Mouse (Mus musculus): ENCODE results near the gene Ccdc86. TPM values are rescaled to one million over a fixed set of nuclear protein-coding genes. Genes with fewer than 3 reads are reported as not detected.

Ccdc86 gene
- polyA plus RNA-seq (2015; fragmentation: Nextera tagmentation; extraction: Ambion mirVana): 25.4 and 28.7 TPM in 2 replicates

DNA sequence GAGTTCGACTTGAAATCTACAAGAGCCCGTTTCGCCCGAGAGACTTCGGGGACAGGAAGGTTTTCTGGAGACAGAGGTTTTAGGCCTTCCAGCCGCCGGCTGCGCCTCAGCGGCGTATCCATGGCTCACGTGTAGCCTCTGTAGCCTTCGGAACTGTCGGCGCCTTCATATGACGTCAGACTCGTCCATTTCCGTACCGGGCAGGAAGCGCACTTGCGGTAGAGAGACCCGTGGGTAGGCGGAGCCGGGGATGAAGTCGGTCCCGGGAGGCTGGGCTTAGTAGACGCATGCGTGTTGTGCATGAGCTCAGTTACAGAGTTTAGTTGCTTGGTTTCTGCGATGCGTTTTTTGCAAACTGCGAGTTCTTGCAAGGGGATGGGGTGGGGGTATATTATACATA is at the start of gene Ccdc86:
TSS of gene Ccdc86 (minus strand) at position 155 of the 400 bp plus-strand sequence.
- Histone ChIP-seq H3K4me2 (peak within 1 kb of the TSS; percentile 95), H3K36me3 (peaks cover 16% of the 10 kb centered on the region), H3K4me3 (peak within 1 kb of the TSS; percentile 63), H3K4me1 (peaks cover 28% of the 10 kb centered on the region), H3K9ac (peak within 1 kb of the TSS; percentile 59), H3K27me3 (peaks cover 8% of the 10 kb centered on the region; the same call in 1 of the 2 replicates), H3K27ac (peak within 1 kb of the TSS; percentile 58), H3K9me3 (no peaks in the 10 kb centered on the region)
- under 1% methylated on average over 30 of the region's 30 CpGs for WGBS
- peak; percentile 92 for ATAC-seq (ENCODE audit: insufficient number of reproducible peaks, low FRiP score, low TSS enrichment, low read depth)

GRCm38 (mm10) chr19:10993150-10993549 is 44.1 kb upstream of the Ccdc86 start, which contains the start of gene Ms4a15:
TSS of gene Ms4a15 (minus strand) at chr19:10993250.
- Histone ChIP-seq H3K27me3 (peaks cover 4% of the 10 kb centered on the region; the same call in 1 of the 2 replicates), H3K4me2 (no peak within 1 kb of the TSS), H3K4me1 (no peaks in the 10 kb centered on the region), H3K27ac (no peak within 1 kb of the TSS), H3K9me3 (no peaks in the 10 kb centered on the region), H3K9ac (no peak within 1 kb of the TSS), H3K36me3 (no peaks in the 10 kb centered on the region), H3K4me3 (no peak within 1 kb of the TSS)
- ATAC-seq (ENCODE audit: insufficient number of reproducible peaks, low FRiP score, low TSS enrichment, low read depth): no peak
- 92% methylated on average over 7 of the region's 7 CpGs for WGBS

DNA sequence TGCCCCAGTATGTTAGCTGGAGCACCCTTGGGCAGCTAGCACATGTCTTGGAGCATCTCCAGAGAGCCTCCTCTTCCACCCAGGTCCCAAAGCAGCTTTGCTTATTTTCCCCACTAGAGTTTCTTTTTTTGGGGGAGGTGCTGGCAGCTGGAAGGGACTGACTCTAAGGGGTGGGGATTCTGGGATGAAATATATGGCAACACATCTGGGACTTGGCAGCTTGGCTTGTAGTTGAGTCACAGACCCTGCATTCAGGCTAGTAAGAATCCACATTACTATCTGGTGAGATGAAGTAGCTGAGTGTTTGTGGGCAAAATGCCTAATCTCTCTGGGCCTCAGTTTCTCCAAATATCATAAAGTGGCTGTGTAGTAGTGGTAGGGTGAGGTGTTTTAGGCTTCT is 42.8 kb upstream of the Ccdc86 start:
- H3K9me3 ChIP-seq: no peaks in the 10 kb centered on the region
- H3K4me2 ChIP-seq: no peak overlapping the region
- ATAC-seq (ENCODE audit: insufficient number of reproducible peaks, low FRiP score, low TSS enrichment, low read depth): no peak
- no peak overlapping the region for H3K27ac ChIP-seq
- H3K27me3 ChIP-seq: peaks cover 4% of the 10 kb centered on the region; the same call in 1 of the 2 replicates
- H3K4me3 ChIP-seq: no peak overlapping the region
- H3K9ac ChIP-seq: no peak overlapping the region
- H3K36me3 ChIP-seq: no peaks in the 10 kb centered on the region
- H3K4me1 ChIP-seq: no peaks in the 10 kb centered on the region

DNA sequence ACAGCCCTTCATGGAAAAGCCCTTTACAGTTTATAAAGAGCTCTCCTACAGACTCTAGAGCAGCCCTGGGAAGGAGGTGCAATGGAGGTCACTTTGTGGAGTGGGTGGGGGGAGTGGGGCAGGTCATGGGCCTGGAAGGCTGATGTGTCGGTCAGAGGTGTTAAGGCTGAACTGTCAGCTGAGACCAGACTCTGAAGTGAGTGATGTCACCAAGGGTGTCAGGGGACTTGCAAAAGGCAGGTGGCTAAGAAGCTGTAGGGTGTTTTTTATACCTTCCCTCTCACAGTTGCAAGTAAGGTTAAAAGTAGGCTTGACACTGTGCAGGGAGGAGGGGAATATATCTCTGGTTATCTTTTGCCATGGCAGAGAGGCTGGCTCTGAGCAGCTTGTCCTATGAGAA is 41.7 kb upstream of the Ccdc86 start:
- H3K36me3 ChIP-seq: no peaks in the 10 kb centered on the region

DNA sequence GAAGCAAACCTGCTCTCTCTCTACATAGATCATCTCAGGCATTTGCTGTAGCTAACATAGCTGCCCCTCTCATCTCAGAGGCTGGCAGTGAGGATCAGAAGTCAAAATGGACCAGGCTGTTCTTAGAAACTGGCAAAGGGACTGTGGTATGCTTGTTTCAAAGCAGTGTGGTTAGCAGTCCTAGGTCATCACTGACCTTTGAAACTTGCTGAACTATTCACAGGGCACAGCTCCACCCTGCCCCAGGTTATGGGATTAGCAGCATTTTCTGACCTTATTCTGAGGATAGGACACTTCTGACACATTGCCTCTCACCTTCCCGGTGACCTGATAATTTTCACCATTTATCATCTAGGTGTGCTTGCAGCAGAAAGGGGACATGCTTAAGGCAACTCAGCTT is 39.5 kb upstream of the Ccdc86 start:
- Histone ChIP-seq H3K27ac (no peak overlapping the region), H3K9me3 (no peaks in the 10 kb centered on the region), H3K4me2 (no peak overlapping the region), H3K36me3 (no peaks in the 10 kb centered on the region), H3K9ac (no peak overlapping the region), H3K4me3 (no peak overlapping the region), H3K27me3 (peaks cover 4% of the 10 kb centered on the region; the same call in 1 of the 2 replicates), H3K4me1 (no peaks in the 10 kb centered on the region)
- 67% methylated on average over 1 of the region's 1 CpGs for WGBS
- no peak for ATAC-seq (ENCODE audit: insufficient number of reproducible peaks, low FRiP score, low TSS enrichment, low read depth)

More for the DNA sequence above, 41.7 kb upstream of the Ccdc86 start:
- Histone ChIP-seq H3K9me3 (no peaks in the 10 kb centered on the region), H3K27me3 (peaks cover 4% of the 10 kb centered on the region; the same call in 1 of the 2 replicates), H3K27ac (no peak overlapping the region), H3K4me3 (no peak overlapping the region), H3K4me1 (no peaks in the 10 kb centered on the region), H3K9ac (no peak overlapping the region), H3K4me2 (no peak overlapping the region)
- no peak for ATAC-seq (ENCODE audit: insufficient number of reproducible peaks, low FRiP score, low TSS enrichment, low read depth)
- 47% methylated on average over 1 of the region's 1 CpGs for WGBS

DNA sequence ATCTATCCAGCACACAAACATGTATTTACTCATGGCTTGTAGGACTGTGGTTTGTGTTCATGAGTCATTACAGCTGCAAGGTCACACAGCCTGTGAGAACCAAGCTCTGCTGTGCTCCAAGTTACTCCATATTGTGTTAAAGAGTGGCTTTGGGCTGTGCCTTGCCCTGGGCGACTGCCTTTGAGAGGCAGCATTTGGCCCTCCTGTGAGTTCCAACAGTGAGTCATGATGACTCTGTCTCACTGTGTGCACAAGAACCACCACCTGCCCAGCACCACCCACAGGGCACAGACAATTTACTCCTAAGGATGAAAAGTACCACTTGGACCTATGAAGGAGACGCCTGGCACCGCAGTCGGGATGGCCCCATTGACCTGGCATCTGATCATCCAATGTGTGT is 36.8 kb upstream of the Ccdc86 start:
- WGBS: 86% methylated on average over 4 of the region's 4 CpGs
- Histone ChIP-seq H3K27me3 (0 out of 2 replicates have a peak, but pooled peaks cover 4% of the 10 kb centered on the region), H3K4me1 (no peaks in the 10 kb centered on the region), H3K4me2 (no peak overlapping the region), H3K9me3 (no peaks in the 10 kb centered on the region), H3K36me3 (no peaks in the 10 kb centered on the region), H3K4me3 (no peak overlapping the region), H3K27ac (no peak overlapping the region), H3K9ac (no peak overlapping the region)
- no peak for ATAC-seq (ENCODE audit: insufficient number of reproducible peaks, low FRiP score, low TSS enrichment, low read depth)

GRCm38 (mm10) chr19:10984551-10984950 is 35.5 kb upstream of the Ccdc86 start:
- Histone ChIP-seq H3K4me2 (no peak overlapping the region), H3K9ac (no peak overlapping the region), H3K27me3 (0 out of 2 replicates have a peak, but pooled peaks cover 3% of the 10 kb centered on the region), H3K27ac (no peak overlapping the region), H3K4me3 (no peak overlapping the region), H3K36me3 (no peaks in the 10 kb centered on the region), H3K4me1 (peaks cover 4% of the 10 kb centered on the region), H3K9me3 (no peaks in the 10 kb centered on the region)
- no peak for ATAC-seq (ENCODE audit: insufficient number of reproducible peaks, low FRiP score, low TSS enrichment, low read depth)
- 72% methylated on average over 13 of the region's 13 CpGs for WGBS

GRCm38 (mm10) chr19:10983146-10983545 is 34.1 kb upstream of the Ccdc86 start:
- Histone ChIP-seq H3K27ac (no peak overlapping the region), H3K4me2 (no peak overlapping the region), H3K9ac (no peak overlapping the region), H3K36me3 (no peaks in the 10 kb centered on the region), H3K9me3 (no peaks in the 10 kb centered on the region), H3K4me1 (peaks cover 7% of the 10 kb centered on the region), H3K4me3 (no peak overlapping the region), H3K27me3 (no peaks in the 10 kb centered on the region)
- no peak for ATAC-seq (ENCODE audit: insufficient number of reproducible peaks, low FRiP score, low TSS enrichment, low read depth)
- WGBS: 17% methylated on average over 14 of the region's 14 CpGs

DNA sequence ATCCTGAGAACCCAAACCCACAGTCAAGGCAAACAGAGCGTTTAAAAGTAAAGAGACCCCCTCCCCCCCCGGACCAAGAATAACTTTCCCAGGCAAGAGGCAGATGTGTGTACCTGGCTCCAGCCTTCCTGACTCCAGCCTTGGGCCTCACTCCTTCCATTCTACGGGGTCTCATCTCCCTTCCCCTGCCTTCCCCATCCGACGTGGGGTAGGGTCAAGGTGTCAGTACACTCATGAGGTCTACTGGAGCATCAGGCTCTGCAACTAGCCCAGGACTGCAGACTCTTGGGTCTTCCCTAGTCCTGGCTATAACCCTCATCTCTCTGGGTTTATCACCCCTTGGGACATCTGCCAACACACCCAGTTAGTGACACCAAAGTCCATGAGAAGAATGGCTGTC is 31.1 kb upstream of the Ccdc86 start:
- peaks cover 7% of the 10 kb centered on the region for H3K4me1 ChIP-seq
- H3K27me3 ChIP-seq: no peaks in the 10 kb centered on the region
- ATAC-seq (ENCODE audit: insufficient number of reproducible peaks, low FRiP score, low TSS enrichment, low read depth): no peak
- 77% methylated on average over 5 of the region's 5 CpGs for WGBS
- H3K4me2 ChIP-seq: no peak overlapping the region
- H3K36me3 ChIP-seq: no peaks in the 10 kb centered on the region
- no peak overlapping the region for H3K27ac ChIP-seq
- H3K9me3 ChIP-seq: no peaks in the 10 kb centered on the region
- no peak overlapping the region for H3K9ac ChIP-seq
- no peak overlapping the region for H3K4me3 ChIP-seq

DNA sequence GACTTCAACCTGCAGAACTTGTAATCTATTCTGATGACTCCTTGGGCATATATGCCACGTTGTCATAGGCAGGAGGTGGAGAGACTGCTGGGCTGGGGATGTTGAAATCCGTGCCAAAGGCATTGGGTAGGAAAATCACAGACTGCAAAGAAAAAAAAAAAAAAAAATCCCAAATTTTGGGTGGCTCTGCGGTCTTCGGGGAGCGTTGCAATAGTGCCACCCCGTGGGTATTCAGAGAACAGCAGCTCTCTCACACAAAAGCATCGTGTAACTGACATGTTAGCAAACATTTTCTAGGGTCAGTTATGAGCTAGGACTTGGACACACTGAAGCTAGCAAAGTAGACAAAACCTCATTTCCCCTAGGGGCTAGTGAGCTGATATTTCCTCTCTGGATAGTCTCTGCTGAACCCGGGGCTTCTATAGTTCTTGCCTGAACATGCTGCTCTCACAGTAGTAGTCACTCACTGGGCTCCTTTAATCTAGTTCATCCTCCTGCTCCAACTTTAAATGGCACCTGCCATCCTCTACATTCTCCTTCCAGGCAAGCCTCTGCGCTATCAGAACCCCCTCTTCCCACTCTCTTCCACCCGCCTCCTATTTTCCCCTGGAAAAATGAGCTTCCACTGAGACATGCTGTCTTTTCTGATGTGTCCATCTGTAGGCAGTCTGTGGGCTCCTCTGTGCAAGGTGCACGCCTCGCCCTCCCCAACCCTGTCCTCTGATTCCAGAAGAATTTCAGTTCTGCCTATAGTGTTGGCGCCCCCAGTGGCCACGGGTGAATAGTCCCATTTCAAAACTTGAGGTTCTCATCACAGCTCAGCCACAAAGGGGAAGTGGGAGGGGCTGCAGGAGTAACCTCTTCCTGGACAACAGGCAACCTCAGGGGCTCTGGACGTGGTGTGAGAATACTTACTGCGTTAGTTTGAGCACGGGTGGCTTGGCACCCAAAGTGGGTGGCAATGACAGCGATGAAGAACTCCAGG is 30.4 kb upstream of the Ccdc86 start:
- no peaks in the 10 kb centered on the region for H3K9me3 ChIP-seq
- WGBS: 12% methylated on average over 18 of the region's 18 CpGs
- H3K4me3 ChIP-seq: no peak overlapping the region
- peaks cover 7% of the 10 kb centered on the region for H3K4me1 ChIP-seq
- no peak overlapping the region for H3K9ac ChIP-seq
- H3K27ac ChIP-seq: no peak overlapping the region
- no peak for ATAC-seq (ENCODE audit: insufficient number of reproducible peaks, low FRiP score, low TSS enrichment, low read depth)
- H3K4me2 ChIP-seq: no peak overlapping the region
- no peaks in the 10 kb centered on the region for H3K36me3 ChIP-seq
- no peaks in the 10 kb centered on the region for H3K27me3 ChIP-seq

GRCm38 (mm10) chr19:10976318-10976717 is 27.3 kb upstream of the Ccdc86 start:
- ATAC-seq (ENCODE audit: insufficient number of reproducible peaks, low FRiP score, low TSS enrichment, low read depth): no peak
- peaks cover 7% of the 10 kb centered on the region for H3K4me1 ChIP-seq
- no peak overlapping the region for H3K4me3 ChIP-seq
- no peaks in the 10 kb centered on the region for H3K9me3 ChIP-seq
- H3K27me3 ChIP-seq: no peaks in the 10 kb centered on the region
- 42% methylated on average over 4 of the region's 4 CpGs for WGBS
- H3K36me3 ChIP-seq: no peaks in the 10 kb centered on the region
- H3K27ac ChIP-seq: no peak overlapping the region
- no peak overlapping the region for H3K4me2 ChIP-seq
- no peak overlapping the region for H3K9ac ChIP-seq

- Histone ChIP-seq H3K27ac (no peak overlapping the region), H3K9ac (no peak overlapping the region), H3K27me3 (no peaks in the 10 kb centered on the region), H3K4me1 (peaks cover 7% of the 10 kb centered on the region), H3K4me3 (no peak overlapping the region), H3K36me3 (no peaks in the 10 kb centered on the region), H3K4me2 (no peak overlapping the region), H3K9me3 (no peaks in the 10 kb centered on the region)
- ATAC-seq (ENCODE audit: insufficient number of reproducible peaks, low FRiP score, low TSS enrichment, low read depth): no peak
- WGBS: 83% methylated on average over 2 of the region's 2 CpGs
Measured at GRCm38 (mm10) chr19:10975187-10975586, 26.1 kb upstream of the Ccdc86 start.

All from limb, embryonic 15.5 days (tissue).